Mouse (Mus musculus): ENCODE data around the gene Ccl24. TPM values are rescaled to one million over a fixed set of nuclear protein-coding genes. Genes with fewer than 3 reads are reported as not detected.

The Ccl24 gene
- polyA plus RNA-seq, 1 experiment from 2014 or later: 7.9 TPM

DNA sequence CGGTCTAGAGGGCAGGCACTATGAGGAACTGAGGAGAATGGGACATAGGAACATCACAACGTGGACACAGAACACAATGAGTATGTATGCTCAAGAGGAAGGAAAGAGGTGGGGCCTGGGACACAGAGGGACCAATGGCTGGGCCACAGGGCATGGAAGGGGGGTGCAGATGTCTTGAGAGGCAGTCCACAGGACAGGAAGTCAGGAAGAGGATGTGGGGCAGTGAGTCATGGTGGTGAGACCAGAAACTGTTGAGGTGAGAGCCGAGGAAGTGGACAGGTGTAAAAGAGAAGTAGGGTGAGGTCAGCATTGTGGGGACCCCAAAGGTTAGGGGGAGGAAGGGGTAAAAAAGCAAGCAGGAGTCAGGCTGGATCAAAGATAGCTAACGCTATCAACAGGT, 35.5 kb downstream of the Ccl24 start:
- Histone ChIP-seq H3K9me3 (ENCODE audit: control insufficient read depth, low read length) (no peaks in the 10 kb centered on the region), H3K4me2 (no peak overlapping the region), H3K4me3 (ENCODE audit: low read depth, low read length) (no peak overlapping the region), H3K36me3 (ENCODE audit: control insufficient read depth, insufficient read depth, low read length) (no peaks in the 10 kb centered on the region), H3K27me3 (replicated peaks; ENCODE audit: control insufficient read depth, insufficient read depth, low read length) (no peaks in the 10 kb centered on the region), H3K4me1 (replicated peaks; ENCODE audit: control insufficient read depth, insufficient read depth, low read length) (no peaks in the 10 kb centered on the region), H3K9ac (ENCODE audit: low read depth, low read length) (no peak overlapping the region), H3K27ac (ENCODE audit: low read depth, low read length) (no peak overlapping the region)
- DNase-seq (ENCODE audit: low spot score) (no peak), ATAC-seq (replicated peaks; ENCODE audit: low FRiP score) (no peak)
- WGBS: 43% methylated on average over 4 of the region's 4 CpGs

DNA sequence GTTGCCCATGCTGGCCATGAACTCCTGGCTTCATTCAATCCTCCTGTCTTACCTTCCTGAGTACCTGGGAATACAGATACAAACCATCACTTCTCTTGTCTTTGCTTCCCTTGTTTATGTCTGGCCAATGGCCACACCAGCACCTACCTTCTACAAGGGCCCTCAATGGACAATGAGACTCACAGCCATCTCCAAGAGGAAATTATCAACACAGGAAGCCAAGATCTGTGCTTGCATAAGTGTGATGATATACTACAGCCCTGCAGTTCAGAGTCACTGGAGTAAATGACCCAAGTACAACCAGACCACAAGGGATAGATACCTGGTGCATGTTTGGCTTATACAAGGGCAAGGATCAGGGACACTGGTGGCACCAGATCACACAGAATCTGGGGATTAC, 37.0 kb downstream of the Ccl24 start:
- ATAC-seq (replicated peaks; ENCODE audit: low FRiP score) (no peak), DNase-seq (ENCODE audit: low spot score) (no peak)
- H3K4me3 ChIP-seq (ENCODE audit: low read depth, low read length): no peak overlapping the region
- no peak overlapping the region for H3K27ac ChIP-seq (ENCODE audit: low read depth, low read length)
- no peaks in the 10 kb centered on the region for H3K36me3 ChIP-seq (ENCODE audit: control insufficient read depth, insufficient read depth, low read length)
- H3K27me3 ChIP-seq (replicated peaks; ENCODE audit: control insufficient read depth, insufficient read depth, low read length): no peaks in the 10 kb centered on the region
- H3K4me2 ChIP-seq: no peak overlapping the region
- H3K9ac ChIP-seq (ENCODE audit: low read depth, low read length): no peak overlapping the region
- no peaks in the 10 kb centered on the region for H3K4me1 ChIP-seq (replicated peaks; ENCODE audit: control insufficient read depth, insufficient read depth, low read length)
- no peaks in the 10 kb centered on the region for H3K9me3 ChIP-seq (ENCODE audit: control insufficient read depth, low read length)

DNA sequence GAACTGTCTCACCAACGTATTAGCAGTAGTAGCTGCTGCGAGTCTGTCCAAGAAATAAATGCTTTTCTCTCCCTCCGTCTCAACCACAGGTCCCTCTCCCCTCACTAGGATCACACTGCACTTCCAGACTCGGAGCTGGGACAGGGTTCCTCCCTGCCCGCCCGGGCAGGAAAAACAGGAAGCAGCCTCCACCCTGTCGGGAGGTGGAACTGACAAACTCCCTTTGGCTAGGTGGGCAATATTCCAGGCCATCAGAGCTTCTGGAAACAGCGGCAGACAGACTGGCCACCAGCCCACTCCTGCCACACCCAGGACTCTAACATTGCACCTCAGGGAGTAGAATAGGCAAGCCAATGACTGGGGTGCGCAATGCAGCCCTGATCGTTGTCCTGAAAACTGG, 39.4 kb downstream of the Ccl24 start:
- no peak for ATAC-seq (replicated peaks; ENCODE audit: low FRiP score)
- H3K27ac ChIP-seq (ENCODE audit: low read depth, low read length): no peak overlapping the region
- H3K36me3 ChIP-seq (ENCODE audit: control insufficient read depth, insufficient read depth, low read length): no peaks in the 10 kb centered on the region
- H3K4me3 ChIP-seq (ENCODE audit: low read depth, low read length): no peak overlapping the region
- DNase-seq (ENCODE audit: low spot score): no peak
- no peaks in the 10 kb centered on the region for H3K9me3 ChIP-seq (ENCODE audit: control insufficient read depth, low read length)
- WGBS: 62% methylated on average over 10 of the region's 10 CpGs
- H3K4me1 ChIP-seq (replicated peaks; ENCODE audit: control insufficient read depth, insufficient read depth, low read length): no peaks in the 10 kb centered on the region
- H3K4me2 ChIP-seq: no peak overlapping the region
- no peak overlapping the region for H3K9ac ChIP-seq (ENCODE audit: low read depth, low read length)
- H3K27me3 ChIP-seq (replicated peaks; ENCODE audit: control insufficient read depth, insufficient read depth, low read length): no peaks in the 10 kb centered on the region

DNA sequence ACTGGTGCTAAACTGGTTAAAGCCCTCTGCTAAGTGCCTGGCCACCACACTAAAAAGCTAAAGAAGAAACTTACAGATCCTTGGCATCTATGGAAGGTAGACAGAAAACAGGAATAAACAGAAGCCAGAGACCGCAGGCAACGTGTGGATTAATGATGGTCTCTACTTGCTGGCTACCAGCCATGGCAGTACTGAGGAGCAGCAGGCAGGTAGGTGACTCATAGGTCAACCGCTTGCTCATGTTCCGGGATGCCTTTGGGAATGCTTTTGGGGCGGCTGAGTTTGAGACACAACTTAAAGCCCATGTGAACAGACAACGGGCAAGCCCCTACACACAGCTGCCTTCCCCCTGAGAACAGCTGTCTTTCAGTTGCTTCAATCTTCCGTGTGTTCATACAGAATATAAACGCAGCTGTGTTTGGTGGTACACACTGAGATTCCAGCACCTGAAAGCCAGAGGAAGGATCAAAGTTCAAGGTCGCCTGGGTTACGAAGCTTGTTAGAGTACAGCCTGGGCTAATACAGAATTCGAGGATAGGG, 41.5 kb downstream of the Ccl24 start:
- Histone ChIP-seq H3K9ac (ENCODE audit: low read depth, low read length) (no peak overlapping the region), H3K9me3 (ENCODE audit: control insufficient read depth, low read length) (no peaks in the 10 kb centered on the region), H3K4me2 (no peak overlapping the region), H3K27ac (ENCODE audit: low read depth, low read length) (no peak overlapping the region), H3K4me3 (ENCODE audit: low read depth, low read length) (no peak overlapping the region), H3K4me1 (replicated peaks; ENCODE audit: control insufficient read depth, insufficient read depth, low read length) (no peaks in the 10 kb centered on the region), H3K27me3 (replicated peaks; ENCODE audit: control insufficient read depth, insufficient read depth, low read length) (0 out of 2 replicates have a peak, but pooled peaks cover 2% of the 10 kb centered on the region), H3K36me3 (ENCODE audit: control insufficient read depth, insufficient read depth, low read length) (no peaks in the 10 kb centered on the region)
- 82% methylated on average over 11 of the region's 11 CpGs for WGBS
- DNase-seq (ENCODE audit: low spot score) (no peak), ATAC-seq (replicated peaks; ENCODE audit: low FRiP score) (no peak)

DNA sequence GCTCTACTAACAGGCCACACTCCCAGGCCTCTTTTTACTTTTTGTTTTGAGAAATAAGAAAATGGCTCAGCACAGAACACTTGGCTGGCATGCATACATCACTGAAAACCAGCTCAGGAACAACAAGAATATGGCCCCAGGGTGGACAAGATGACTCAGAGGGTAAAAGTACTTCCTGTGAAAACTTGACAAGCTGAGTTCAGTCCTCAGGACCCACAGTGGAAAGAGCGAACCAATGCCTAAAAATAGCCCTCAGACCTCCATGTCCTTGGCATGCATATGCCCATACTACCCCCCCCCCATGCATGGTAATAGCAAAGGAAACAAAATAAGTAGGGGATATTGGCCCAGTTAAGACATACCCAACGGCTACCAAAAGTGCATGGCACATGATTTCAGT, 42.9 kb downstream of the Ccl24 start:
- Histone ChIP-seq H3K27me3 (replicated peaks; ENCODE audit: control insufficient read depth, insufficient read depth, low read length) (0 out of 2 replicates have a peak, but pooled peaks cover 2% of the 10 kb centered on the region), H3K4me1 (replicated peaks; ENCODE audit: control insufficient read depth, insufficient read depth, low read length) (no peaks in the 10 kb centered on the region), H3K9me3 (ENCODE audit: control insufficient read depth, low read length) (no peaks in the 10 kb centered on the region), H3K36me3 (ENCODE audit: control insufficient read depth, insufficient read depth, low read length) (no peaks in the 10 kb centered on the region), H3K9ac (ENCODE audit: low read depth, low read length) (no peak overlapping the region), H3K27ac (ENCODE audit: low read depth, low read length) (no peak overlapping the region), H3K4me3 (ENCODE audit: low read depth, low read length) (no peak overlapping the region), H3K4me2 (no peak overlapping the region)
- 71% methylated on average over 2 of the region's 2 CpGs for WGBS
- ATAC-seq (replicated peaks; ENCODE audit: low FRiP score): no peak
- no peak for DNase-seq (ENCODE audit: low spot score)

DNA sequence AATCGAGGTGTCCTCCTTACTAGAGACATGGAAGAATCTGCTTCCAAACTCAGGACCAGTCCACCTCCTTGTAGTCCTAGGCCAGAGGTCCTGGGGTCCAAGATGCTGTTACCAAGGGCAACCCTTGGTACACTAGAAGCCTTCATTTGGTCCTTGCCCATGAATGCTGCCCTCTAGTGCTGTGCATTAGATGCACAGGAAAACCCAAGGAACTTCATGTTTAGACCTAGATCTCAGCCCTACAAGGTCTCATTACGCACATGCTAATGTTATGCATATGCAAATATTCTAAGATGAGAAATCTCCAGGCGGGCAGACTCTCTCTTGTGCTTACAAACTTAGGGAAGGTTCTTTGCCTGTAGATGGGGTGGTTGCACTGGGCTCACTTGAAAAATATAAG, 43.5 kb downstream of the Ccl24 start:
- ATAC-seq (replicated peaks; ENCODE audit: low FRiP score) (no peak), DNase-seq (ENCODE audit: low spot score) (no peak)
- WGBS: 70% methylated on average over 3 of the region's 3 CpGs
- no peak overlapping the region for H3K4me3 ChIP-seq (ENCODE audit: low read depth, low read length)
- H3K36me3 ChIP-seq (ENCODE audit: control insufficient read depth, insufficient read depth, low read length): no peaks in the 10 kb centered on the region
- no peaks in the 10 kb centered on the region for H3K4me1 ChIP-seq (replicated peaks; ENCODE audit: control insufficient read depth, insufficient read depth, low read length)
- H3K27me3 ChIP-seq (replicated peaks; ENCODE audit: control insufficient read depth, insufficient read depth, low read length): 0 out of 2 replicates have a peak, but pooled peaks cover 2% of the 10 kb centered on the region
- no peak overlapping the region for H3K4me2 ChIP-seq
- H3K9me3 ChIP-seq (ENCODE audit: control insufficient read depth, low read length): no peaks in the 10 kb centered on the region
- no peak overlapping the region for H3K27ac ChIP-seq (ENCODE audit: low read depth, low read length)
- H3K9ac ChIP-seq (ENCODE audit: low read depth, low read length): no peak overlapping the region

DNA sequence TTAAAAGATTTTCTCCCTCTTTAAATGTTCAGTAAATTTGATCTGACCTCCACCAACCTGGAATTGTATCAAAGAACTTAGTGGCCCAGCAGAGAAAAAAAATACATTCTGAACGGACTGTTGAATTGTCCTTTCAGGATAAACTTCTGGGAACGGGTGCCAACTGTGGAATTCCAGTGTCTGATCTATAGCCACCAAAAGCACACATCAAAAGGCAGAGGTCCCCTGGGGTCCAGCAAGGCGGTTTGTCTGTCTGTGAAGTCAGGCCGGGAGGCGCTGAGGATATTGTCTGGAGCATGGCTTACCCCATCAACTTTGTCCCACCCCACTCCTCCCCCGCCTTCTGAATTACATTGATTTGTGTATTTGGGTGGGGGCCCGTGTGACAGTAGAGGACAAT, 44.9 kb downstream of the Ccl24 start:
- Histone ChIP-seq H3K27me3 (replicated peaks; ENCODE audit: control insufficient read depth, insufficient read depth, low read length) (0 out of 2 replicates have a peak, but pooled peaks cover 2% of the 10 kb centered on the region), H3K9ac (ENCODE audit: low read depth, low read length) (no peak overlapping the region), H3K27ac (ENCODE audit: low read depth, low read length) (no peak overlapping the region), H3K4me2 (no peak overlapping the region), H3K9me3 (ENCODE audit: control insufficient read depth, low read length) (no peaks in the 10 kb centered on the region), H3K36me3 (ENCODE audit: control insufficient read depth, insufficient read depth, low read length) (no peaks in the 10 kb centered on the region), H3K4me3 (ENCODE audit: low read depth, low read length) (no peak overlapping the region), H3K4me1 (replicated peaks; ENCODE audit: control insufficient read depth, insufficient read depth, low read length) (no peaks in the 10 kb centered on the region)
- WGBS: 64% methylated on average over 7 of the region's 7 CpGs
- ATAC-seq (replicated peaks; ENCODE audit: low FRiP score) (no peak), DNase-seq (ENCODE audit: low spot score) (no peak)

DNA sequence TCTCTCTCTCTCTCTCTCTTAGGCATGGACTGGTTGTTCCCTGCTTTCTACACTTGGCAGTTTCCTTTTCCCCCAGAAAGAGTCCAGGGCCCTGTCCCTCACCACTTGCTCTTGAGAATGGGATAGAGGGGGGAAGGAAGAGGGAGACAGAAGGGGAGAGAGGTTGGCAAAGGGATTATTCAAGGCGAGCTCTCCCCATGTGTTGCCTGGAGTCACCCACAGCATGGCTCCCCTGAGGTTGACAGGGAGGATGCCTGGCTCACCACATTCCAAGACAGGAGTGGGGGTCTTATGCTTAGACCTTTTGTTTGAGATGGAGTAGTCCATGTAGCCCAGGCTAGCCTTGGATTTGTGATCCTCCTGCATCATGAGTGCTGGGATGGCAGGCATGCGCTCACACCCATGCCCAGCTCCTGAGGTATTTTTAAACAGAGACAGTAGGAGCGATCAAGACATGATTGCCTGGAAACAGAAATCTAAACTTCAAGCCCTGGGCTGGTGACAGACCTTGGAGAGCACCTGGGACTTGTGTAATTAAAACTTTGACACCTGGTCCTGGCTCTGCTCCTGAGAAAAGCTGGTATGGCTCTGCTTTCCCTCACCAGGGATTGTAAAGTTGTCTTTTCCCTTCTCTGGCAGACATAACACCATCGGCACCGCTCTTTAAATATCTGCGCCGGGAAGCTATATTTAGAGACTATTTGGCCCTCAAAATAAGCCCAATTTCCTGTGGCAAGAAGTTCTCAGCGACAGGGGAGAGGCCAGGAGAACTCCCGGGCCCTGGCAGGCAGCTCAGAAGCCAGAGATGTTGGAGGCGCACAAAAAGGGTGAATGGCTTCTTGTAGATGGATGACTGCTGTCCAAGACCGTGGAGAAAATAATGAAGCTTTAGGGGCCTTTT, 47.9 kb downstream of the Ccl24 start:
- no peak overlapping the region for H3K27ac ChIP-seq (ENCODE audit: low read depth, low read length)

DNA sequence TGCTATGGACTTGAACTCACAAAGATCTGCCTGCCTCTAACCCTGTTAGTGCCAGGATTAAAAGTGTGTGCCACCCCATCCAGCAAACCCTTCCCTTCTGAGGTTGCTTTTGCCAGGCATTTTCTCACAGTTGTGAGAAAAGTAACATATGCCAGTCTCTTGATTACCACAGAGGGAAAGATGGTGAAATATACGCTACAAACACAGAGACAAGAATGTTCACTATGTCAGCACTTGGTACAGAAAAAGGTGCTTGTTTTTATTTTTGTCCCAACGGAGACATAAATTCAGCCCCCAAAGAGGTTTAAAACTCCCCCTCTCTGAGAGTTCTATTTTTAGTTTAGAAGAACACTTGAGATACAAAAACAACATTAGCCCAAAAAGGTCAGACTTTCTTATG, 48.8 kb downstream of the Ccl24 start:
- Histone ChIP-seq H3K4me3 (ENCODE audit: low read depth, low read length) (no peak overlapping the region), H3K9ac (ENCODE audit: low read depth, low read length) (no peak overlapping the region), H3K4me1 (replicated peaks; ENCODE audit: control insufficient read depth, insufficient read depth, low read length) (no peaks in the 10 kb centered on the region), H3K9me3 (ENCODE audit: control insufficient read depth, low read length) (no peaks in the 10 kb centered on the region), H3K27me3 (replicated peaks; ENCODE audit: control insufficient read depth, insufficient read depth, low read length) (0 out of 2 replicates have a peak, but pooled peaks cover 2% of the 10 kb centered on the region), H3K36me3 (ENCODE audit: control insufficient read depth, insufficient read depth, low read length) (no peaks in the 10 kb centered on the region), H3K27ac (ENCODE audit: low read depth, low read length) (no peak overlapping the region), H3K4me2 (no peak overlapping the region)
- 83% methylated on average over 2 of the region's 2 CpGs for WGBS
- DNase-seq (ENCODE audit: low spot score) (no peak), ATAC-seq (replicated peaks; ENCODE audit: low FRiP score) (no peak)

More for the DNA sequence above, 47.9 kb downstream of the Ccl24 start:
- Histone ChIP-seq H3K4me2 (no peak overlapping the region), H3K4me3 (ENCODE audit: low read depth, low read length) (no peak overlapping the region), H3K9me3 (ENCODE audit: control insufficient read depth, low read length) (no peaks in the 10 kb centered on the region), H3K27me3 (replicated peaks; ENCODE audit: control insufficient read depth, insufficient read depth, low read length) (0 out of 2 replicates have a peak, but pooled peaks cover 2% of the 10 kb centered on the region), H3K36me3 (ENCODE audit: control insufficient read depth, insufficient read depth, low read length) (no peaks in the 10 kb centered on the region), H3K4me1 (replicated peaks; ENCODE audit: control insufficient read depth, insufficient read depth, low read length) (no peaks in the 10 kb centered on the region), H3K9ac (ENCODE audit: low read depth, low read length) (no peak overlapping the region)
- no peak for DNase-seq (ENCODE audit: low spot score)
- no peak for ATAC-seq (replicated peaks; ENCODE audit: low FRiP score)
- WGBS: 47% methylated on average over 11 of the region's 11 CpGs

All from liver, embryonic 11.5 days (tissue).